Mouse (Mus musculus) adrenal gland, postnatal 10 days (tissue): ENCODE measurements around the gene Heatr5b. TPM values are rescaled to one million over a fixed set of nuclear protein-coding genes. Genes with fewer than 3 reads are reported as not detected.

Experiments
- DNase-seq: peaks from one replicate; pipeline ENCODE4 v3.0.0; 2021; ENCODE audit warnings: mixed read lengths
- total RNA-seq, 2 experiments: library from RNA; stranded (reverse); gene quantifications; 2 replicates each; pipeline ENCODE4 v1.2.3; 2021

Heatr5b gene
- total RNA-seq, 2 experiments from 2014 or later, result 24.0 to 29.2 TPM

GRCm38 (mm10) chr17:78768937-78769336, 66.2 kb downstream of the Heatr5b start:
- DNase-seq, result no peak

- DNase-seq, result no peak
Observed at GRCm38 (mm10) chr17:78767546-78767945, 67.6 kb downstream of the Heatr5b start.

GRCm38 (mm10) chr17:78766084-78766483, 69.1 kb downstream of the Heatr5b start:
- no peak for DNase-seq

GRCm38 (mm10) chr17:78763272-78763671, 71.9 kb downstream of the Heatr5b start:
- no peak for DNase-seq

GRCm38 (mm10) chr17:78752938-78753655, 82.1 kb downstream of the Heatr5b start:
- DNase-seq, result no peak

- DNase-seq, result no peak
Observed at GRCm38 (mm10) chr17:78752064-78752463, 83.1 kb downstream of the Heatr5b start.

- no peak for DNase-seq
Observed at GRCm38 (mm10) chr17:78748440-78748839, 86.7 kb downstream of the Heatr5b start.

- no peak for DNase-seq
Observed at GRCm38 (mm10) chr17:78738416-78738815, 96.7 kb downstream of the Heatr5b start.

GRCm38 (mm10) chr17:78737771-78738170, 97.4 kb downstream of the Heatr5b start:
- no peak for DNase-seq

GRCm38 (mm10) chr17:78737096-78737495, 98.1 kb downstream of the Heatr5b start, which contains the start of gene Strn:
TSS of gene Strn (minus strand) at chr17:78737196.
- DNase-seq, result no peak

GRCm38 (mm10) chr17:78736473-78736988, 98.6 kb downstream of the Heatr5b start:
- peak; percentile 100 for DNase-seq

GRCm38 (mm10) chr17:78735731-78736472, 99.3 kb downstream of the Heatr5b start:
- DNase-seq, result peak; percentile 31

- peak; percentile 21 for DNase-seq
Observed at GRCm38 (mm10) chr17:78734806-78735205, 100.4 kb downstream of the Heatr5b start.

- DNase-seq, result no peak
Observed at GRCm38 (mm10) chr17:78732056-78732455, 103.1 kb downstream of the Heatr5b start.

- DNase-seq, result no peak
Observed at GRCm38 (mm10) chr17:78726746-78727449, 108.3 kb downstream of the Heatr5b start.

- no peak for DNase-seq
Observed at GRCm38 (mm10) chr17:78724461-78725055, 110.6 kb downstream of the Heatr5b start.

GRCm38 (mm10) chr17:78721690-78722089, 113.5 kb downstream of the Heatr5b start:
- no peak for DNase-seq

- DNase-seq, result no peak
Observed at GRCm38 (mm10) chr17:78719086-78719485, 116.1 kb downstream of the Heatr5b start.

GRCm38 (mm10) chr17:78710258-78710657, 124.9 kb downstream of the Heatr5b start:
- no peak for DNase-seq

- no peak for DNase-seq
Observed at GRCm38 (mm10) chr17:78708422-78708821, 126.7 kb downstream of the Heatr5b start.

GRCm38 (mm10) chr17:78702988-78703387, 132.2 kb downstream of the Heatr5b start:
- no peak for DNase-seq
